Mouse (Mus musculus) lung, embryonic 16.5 days (tissue): ENCODE results near the gene Srsf1. TPM values are rescaled to one million over a fixed set of nuclear protein-coding genes. Genes with fewer than 3 reads are reported as not detected.

Source experiments
- ATAC-seq: fragments of 200-750 bp; cut with Nextera tagmentation; 2 replicates; pipeline ENCODE4 v1.8.0; 2017; ENCODE audit warnings: low read depth, mild to moderate bottlenecking, moderate library complexity
- H3K27ac ChIP-seq: fragments of 300-500 bp; sonication (generic); 2 replicates; pipeline ENCODE4 v1.5.1; 2014; ENCODE audit warnings: mild to moderate bottlenecking, control low read depth, low read length
- H3K27me3 ChIP-seq: fragments of 300-500 bp; sonication (generic); 2 replicates; pipeline ENCODE4 v1.6.1; 2014; ENCODE audit warnings: low read depth, low read length, mixed read lengths; ENCODE audit not compliant: control insufficient read depth, insufficient read depth
- H3K36me3 ChIP-seq: fragments of 300-500 bp; sonication (generic); 2 replicates; pipeline ENCODE4 v1.6.1; 2014; ENCODE audit warnings: low read length; ENCODE audit not compliant: control insufficient read depth, insufficient read depth
- H3K4me1 ChIP-seq: fragments of 300-500 bp; sonication (generic); replicated peaks from 2 replicates; pipeline ENCODE4 v1.6.1; 2014; ENCODE audit warnings: low read length, mixed read lengths; ENCODE audit not compliant: control insufficient read depth, insufficient read depth
- H3K4me2 ChIP-seq: fragments of 300-500 bp; sonication (generic); 2 replicates; pipeline ENCODE4 v1.6.1; 2014; ENCODE audit warnings: low read depth, low read length, control low read depth
- H3K4me3 ChIP-seq: fragments of 300-500 bp; sonication (generic); 2 replicates; pipeline ENCODE4 v1.5.1; 2014; ENCODE audit warnings: mild to moderate bottlenecking, low read length, control low read depth
- H3K9ac ChIP-seq: fragments of 300-500 bp; sonication (generic); 2 replicates; pipeline ENCODE4 v1.6.1; 2014; ENCODE audit warnings: low read length, control low read depth
- H3K9me3 ChIP-seq: fragments of 300-500 bp; sonication (generic); 2 replicates; pipeline ENCODE4 v1.6.1; 2016; ENCODE audit warnings: low read length; ENCODE audit not compliant: control insufficient read depth
- WGBS: fragments of 180-500 bp; shearing (Covaris S2); extraction: QIAGEN DNeasy Blood & Tissue Kit; methylation state at CpG from one replicate; pipeline ENCODE4 v1.1.7; 2014; 5-methylcytosine and 5-hydroxymethylcytosine counted together
- polyA plus RNA-seq: library from polyadenylated mRNA; unstranded; fragments of >200 nt; fragmentation: Nextera tagmentation; extraction: Ambion mirVana; gene quantifications from 2 replicates; pipeline ENCODE4 v1.2.1, GENCODE M21; 2015

Gene Srsf1
- polyA plus RNA-seq, 1 experiment from 2014 or later: 272 TPM

DNA sequence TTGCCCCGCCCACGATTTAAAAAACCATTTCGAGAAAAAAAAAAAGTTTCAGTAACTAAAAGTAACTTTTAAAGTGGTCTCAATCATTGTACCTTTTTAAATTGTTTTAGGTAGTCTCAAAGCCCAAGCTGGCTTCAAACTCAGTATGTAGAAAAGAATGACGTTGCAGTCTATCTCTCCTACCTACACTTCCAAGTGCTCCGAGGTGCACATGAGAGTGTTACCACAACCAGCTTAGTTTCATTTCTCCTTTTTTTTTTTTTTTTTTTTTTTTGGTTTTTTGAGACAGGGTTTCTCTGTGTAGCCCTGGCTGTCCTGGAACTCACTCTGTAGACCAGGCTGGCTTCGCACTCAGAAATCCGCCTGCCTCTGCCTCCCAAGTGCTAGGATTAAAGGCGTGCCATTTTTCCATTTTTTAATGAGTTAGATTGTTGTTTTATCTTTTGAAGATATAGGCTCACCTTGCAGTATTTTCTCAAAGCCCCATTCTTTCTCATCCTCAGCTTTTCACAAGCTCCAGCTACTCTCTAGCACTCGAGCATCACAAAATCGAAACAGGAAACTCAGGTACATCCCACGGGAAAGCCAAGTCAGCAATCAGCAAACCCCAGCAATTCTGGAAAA lies 34.4 kb upstream of the Srsf1 start:
- Histone ChIP-seq H3K27me3 (no peaks in the 10 kb centered on the region), H3K4me3 (no peak overlapping the region), H3K4me1 (peaks cover 8% of the 10 kb centered on the region), H3K27ac (no peak overlapping the region), H3K36me3 (no peaks in the 10 kb centered on the region), H3K9ac (no peak overlapping the region), H3K4me2 (no peak overlapping the region), H3K9me3 (no peaks in the 10 kb centered on the region)
- ATAC-seq: no peak
- WGBS: 85% methylated on average over 11 of the region's 11 CpGs

DNA sequence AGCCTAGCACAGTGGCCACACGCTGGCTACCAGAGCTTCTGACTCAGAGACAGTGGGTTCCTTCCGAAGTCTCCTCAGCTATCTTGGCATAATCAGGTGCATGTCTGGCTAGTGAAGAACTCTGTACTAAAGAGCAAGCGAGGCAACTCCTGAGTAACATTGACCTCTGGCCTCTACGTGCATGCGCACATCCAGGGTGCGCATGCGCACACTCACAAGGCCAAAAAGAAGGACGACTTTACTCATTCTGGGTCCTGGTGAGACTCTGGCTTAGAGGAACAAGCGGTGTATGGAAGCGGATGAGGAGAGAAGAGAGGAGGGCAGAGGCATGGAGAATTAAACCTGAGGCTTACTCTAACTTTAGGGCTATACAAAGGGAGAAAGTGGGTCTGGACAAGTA lies 33.5 kb upstream of the Srsf1 start:
- Histone ChIP-seq H3K4me3 (no peak overlapping the region), H3K9me3 (no peaks in the 10 kb centered on the region), H3K27me3 (no peaks in the 10 kb centered on the region), H3K4me2 (no peak overlapping the region), H3K27ac (no peak overlapping the region), H3K36me3 (no peaks in the 10 kb centered on the region), H3K9ac (no peak overlapping the region), H3K4me1 (peaks cover 7% of the 10 kb centered on the region)
- WGBS: 87% methylated on average over 10 of the region's 10 CpGs
- ATAC-seq: no peak

GRCm38 (mm10) chr11:88015161-88015560 lies 32.0 kb upstream of the Srsf1 start:
- ATAC-seq: no peak

DNA sequence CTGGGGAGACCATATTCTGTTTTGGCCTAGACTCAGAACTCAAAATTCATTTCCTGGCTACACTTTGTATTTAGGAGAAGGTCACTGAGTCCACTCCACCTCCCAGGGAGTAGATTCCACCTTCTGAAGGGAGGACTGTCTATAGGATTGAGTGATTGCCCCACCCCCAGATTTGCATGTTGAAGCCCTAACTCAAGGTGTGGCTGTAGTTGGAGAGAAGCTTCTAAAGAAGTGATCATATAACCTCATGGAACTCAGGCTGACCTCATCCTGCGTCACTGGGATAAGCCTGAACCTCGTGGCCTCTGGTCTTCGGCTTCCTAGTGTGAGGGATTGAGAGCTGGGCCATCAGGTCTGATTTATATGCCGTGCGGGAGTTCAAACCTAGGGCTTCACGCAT lies 31.4 kb upstream of the Srsf1 start:
- Histone ChIP-seq H3K9ac (no peak overlapping the region), H3K9me3 (no peaks in the 10 kb centered on the region), H3K4me3 (no peak overlapping the region), H3K4me1 (no peaks in the 10 kb centered on the region; the same call in none of the 2 replicates), H3K27me3 (no peaks in the 10 kb centered on the region), H3K4me2 (no peak overlapping the region), H3K27ac (no peak overlapping the region), H3K36me3 (no peaks in the 10 kb centered on the region)
- ATAC-seq: no peak
- 80% methylated on average over 6 of the region's 6 CpGs for WGBS

More at GRCm38 (mm10) chr11:88015161-88015560, 32.0 kb upstream of the Srsf1 start:
- Histone ChIP-seq H3K4me3 (no peak overlapping the region), H3K27ac (no peak overlapping the region), H3K9me3 (no peaks in the 10 kb centered on the region), H3K9ac (no peak overlapping the region), H3K4me2 (no peak overlapping the region), H3K4me1 (peaks cover under 1% of the 10 kb centered on the region), H3K36me3 (no peaks in the 10 kb centered on the region), H3K27me3 (no peaks in the 10 kb centered on the region)
- 84% methylated on average over 11 of the region's 11 CpGs for WGBS

GRCm38 (mm10) chr11:88023933-88024332 lies 23.2 kb upstream of the Srsf1 start:
- whole genome bisulfite sequencing: 48% methylated on average over 2 of the region's 2 CpGs
- H3K27ac ChIP-seq: no peak overlapping the region
- no peak overlapping the region for H3K4me3 ChIP-seq
- H3K9ac ChIP-seq: no peak overlapping the region
- no peaks in the 10 kb centered on the region for H3K4me1 ChIP-seq
- H3K27me3 ChIP-seq: no peaks in the 10 kb centered on the region
- no peak overlapping the region for H3K4me2 ChIP-seq
- H3K36me3 ChIP-seq: no peaks in the 10 kb centered on the region
- peak; percentile 56; the same call in 1 of the 2 replicates for ATAC-seq
- H3K9me3 ChIP-seq: no peaks in the 10 kb centered on the region

DNA sequence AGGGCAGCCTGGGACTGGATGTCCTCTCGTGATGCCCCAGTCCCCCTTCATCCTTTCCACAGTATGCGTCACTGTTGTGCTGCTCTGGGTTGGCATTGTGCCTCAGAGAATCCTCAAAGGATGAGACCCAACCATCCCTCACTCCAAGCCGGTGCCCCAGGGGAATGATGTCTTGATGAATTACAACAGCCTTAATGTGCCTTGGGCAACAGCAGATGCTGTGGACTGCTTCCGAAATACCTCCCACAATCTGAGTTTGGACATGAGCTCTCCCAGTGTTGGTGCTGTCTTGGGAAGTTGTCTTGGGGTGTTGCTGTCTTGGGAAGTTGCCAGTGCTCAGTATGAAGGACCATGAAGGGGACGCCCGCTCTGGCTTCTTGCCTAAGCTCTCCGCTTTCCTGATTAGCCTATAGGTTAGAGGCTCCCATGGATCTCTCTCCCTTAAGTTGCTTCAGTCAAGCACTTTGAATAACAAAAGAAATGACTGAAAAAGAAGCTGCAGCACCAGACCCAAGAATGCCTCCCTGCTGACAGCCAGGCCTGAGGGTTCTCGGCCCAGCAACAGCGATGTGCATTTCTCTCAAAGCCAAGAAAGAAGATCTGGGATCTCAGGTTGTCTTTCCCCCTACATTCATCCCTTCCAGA lies 19.7 kb upstream of the Srsf1 start:
- no peak overlapping the region for H3K4me3 ChIP-seq
- no peaks in the 10 kb centered on the region for H3K27me3 ChIP-seq
- H3K4me1 ChIP-seq: peaks cover 3% of the 10 kb centered on the region; the same call in 1 of the 2 replicates
- no peak for ATAC-seq
- 63% methylated on average over 9 of the region's 9 CpGs for WGBS
- H3K9ac ChIP-seq: no peak overlapping the region
- H3K27ac ChIP-seq: no peak overlapping the region
- H3K36me3 ChIP-seq: no peaks in the 10 kb centered on the region
- no peak overlapping the region for H3K4me2 ChIP-seq
- H3K9me3 ChIP-seq: no peaks in the 10 kb centered on the region

GRCm38 (mm10) chr11:88028193-88028684 lies 18.9 kb upstream of the Srsf1 start:
- Histone ChIP-seq H3K4me1 (peaks cover 3% of the 10 kb centered on the region; the same call in 1 of the 2 replicates), H3K4me2 (no peak overlapping the region), H3K27me3 (no peaks in the 10 kb centered on the region), H3K36me3 (no peaks in the 10 kb centered on the region), H3K4me3 (no peak overlapping the region), H3K9ac (no peak overlapping the region), H3K9me3 (no peaks in the 10 kb centered on the region), H3K27ac (no peak overlapping the region)
- no peak for ATAC-seq
- 33% methylated on average over 16 of the region's 16 CpGs for WGBS

DNA sequence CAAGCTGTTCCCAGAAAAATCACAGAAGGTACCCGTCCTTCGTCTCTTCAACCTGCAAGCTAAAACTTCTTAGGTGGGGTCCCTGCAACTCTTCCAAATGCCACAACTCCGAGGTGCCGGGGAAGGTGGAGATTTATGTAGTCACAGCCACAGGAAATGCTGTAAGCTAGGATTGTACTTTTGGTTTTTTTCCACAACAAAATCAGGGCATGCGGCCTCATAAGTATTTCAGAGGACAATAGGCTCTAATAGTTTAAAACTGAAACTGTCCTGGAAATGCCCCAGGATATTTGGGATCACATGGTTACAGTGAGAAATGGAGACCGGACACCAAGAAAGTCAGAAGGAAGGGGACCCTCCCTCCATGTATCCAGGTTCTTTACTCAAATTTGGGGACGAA lies 17.0 kb upstream of the Srsf1 start:
- WGBS: 84% methylated on average over 7 of the region's 7 CpGs

GRCm38 (mm10) chr11:88030836-88031235 lies 16.3 kb upstream of the Srsf1 start:
- Histone ChIP-seq H3K4me1 (peaks cover 3% of the 10 kb centered on the region), H3K4me3 (no peak overlapping the region), H3K9ac (no peak overlapping the region), H3K27me3 (no peaks in the 10 kb centered on the region), H3K36me3 (no peaks in the 10 kb centered on the region), H3K27ac (no peak overlapping the region), H3K9me3 (no peaks in the 10 kb centered on the region), H3K4me2 (no peak overlapping the region)
- 38% methylated on average over 2 of the region's 2 CpGs for WGBS
- no peak for ATAC-seq

More for the DNA sequence above, 17.0 kb upstream of the Srsf1 start:
- no peak overlapping the region for H3K27ac ChIP-seq
- no peak overlapping the region for H3K4me3 ChIP-seq
- H3K4me1 ChIP-seq: peaks cover 3% of the 10 kb centered on the region
- no peak for ATAC-seq
- H3K27me3 ChIP-seq: no peaks in the 10 kb centered on the region
- no peak overlapping the region for H3K4me2 ChIP-seq
- no peaks in the 10 kb centered on the region for H3K9me3 ChIP-seq
- no peak overlapping the region for H3K9ac ChIP-seq
- no peaks in the 10 kb centered on the region for H3K36me3 ChIP-seq
